Mouse (Mus musculus) B cell, adult 62 days (primary cell): ENCODE data around the gene Gm21693. TPM values are rescaled to one million over a fixed set of nuclear protein-coding genes. Genes with fewer than 3 reads are reported as not detected.

ENCODE experiments used
- total RNA-seq: library from RNA; stranded (reverse); gene quantifications from 4 replicates; pipeline ENCODE4 v1.2.4, GENCODE M21; 2023

The Gm21693 gene
- total RNA-seq = not detected in 4 replicates

DNA sequence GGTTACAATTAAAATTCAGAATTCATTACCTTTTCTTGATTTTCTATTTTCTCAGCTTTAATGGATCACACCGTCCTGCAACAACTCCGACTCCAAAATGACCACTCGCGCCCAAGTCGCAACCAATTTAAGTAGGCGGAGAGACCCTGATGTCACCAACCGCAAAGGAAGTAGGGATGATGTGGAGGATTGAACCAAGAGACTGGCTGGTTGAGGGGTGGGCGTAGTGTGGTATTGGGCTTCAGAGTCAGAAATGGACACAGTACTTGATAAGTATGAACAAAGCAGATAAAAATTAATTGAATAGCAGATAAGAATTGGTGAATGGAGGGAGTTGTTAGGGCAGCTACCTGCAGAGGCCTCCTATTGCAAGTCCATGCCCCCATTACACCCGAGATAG, at the start of gene Gm21693:
Gene Gm21693 (minus strand): TSS at position 101 of the 400 bp plus-strand sequence.

DNA sequence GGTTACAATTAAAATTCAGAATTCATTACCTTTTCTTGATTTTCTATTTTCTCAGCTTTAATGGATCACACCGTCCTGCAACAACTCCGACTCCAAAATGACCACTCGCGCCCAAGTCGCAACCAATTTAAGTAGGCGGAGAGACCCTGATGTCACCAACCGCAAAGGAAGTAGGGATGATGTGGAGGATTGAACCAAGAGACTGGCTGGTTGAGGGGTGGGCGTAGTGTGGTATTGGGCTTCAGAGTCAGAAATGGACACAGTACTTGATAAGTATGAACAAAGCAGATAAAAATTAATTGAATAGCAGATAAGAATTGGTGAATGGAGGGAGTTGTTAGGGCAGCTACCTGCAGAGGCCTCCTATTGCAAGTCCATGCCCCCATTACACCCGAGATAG, 38.8 kb downstream of the Gm21693 start, which contains the start of gene Gm21677:
Gene Gm21677 (minus strand): TSS at position 101 of the 400 bp plus-strand sequence.

Other genes with a start within 250 kb of the Gm21693 start
- not detected in 4 replicates for gene Gm21677, start 38.9 kb downstream of the Gm21693 start, total RNA-seq
- not detected in 4 replicates for gene Gm21704, start 64.8 kb upstream of the Gm21693 start, total RNA-seq
- gene Gm21708, start 64.8 kb upstream of the Gm21693 start, total RNA-seq = not detected in 4 replicates